Mouse (Mus musculus) neural tube, embryonic 11.5 days (tissue): ENCODE measurements at regions not wholly inside any gene's neighbourhood (a gene's known extent, or its start where the extent isn't known, plus 50 kb on each side); places are given as distances from the start of the nearest gene placed in this dataset.
A peak's percentile ranks its signal among the peaks of the same experiment; 100 is the strongest.
"Not testable (repeated sequence)": the region's sequence is repeated elsewhere in the genome, so short reads cannot be mapped to it uniquely, and the experiment has no call there.

ENCODE experiments used
- ATAC-seq: fragments of 200-750 bp; cut with Nextera tagmentation; 2 replicates; pipeline ENCODE4 v1.8.0; 2017; ENCODE audit warnings: moderate number of reproducible peaks, mild to moderate bottlenecking, moderate TSS enrichment, moderate library complexity; ENCODE audit not compliant: insufficient read depth, low FRiP score, low TSS enrichment
- DNase-seq: peaks from one replicate; pipeline ENCODE4 v3.0.0-alpha.2; 2015; ENCODE audit warnings: low spot score
- H3K27ac ChIP-seq: fragments of 300-500 bp; sonication (generic); 2 replicates; pipeline ENCODE4 v1.5.1; 2014; ENCODE audit warnings: low read depth, mild to moderate bottlenecking, low read length
- H3K27me3 ChIP-seq: fragments of 300-500 bp; sonication (generic); 2 replicates; pipeline ENCODE4 v1.6.1; 2014; ENCODE audit warnings: mild to moderate bottlenecking, low read length, mixed read lengths; ENCODE audit not compliant: control insufficient read depth, insufficient read depth
- H3K36me3 ChIP-seq: fragments of 300-500 bp; sonication (generic); 2 replicates; pipeline ENCODE4 v1.6.1; 2014; ENCODE audit warnings: mild to moderate bottlenecking, low read length, moderate library complexity, mixed read lengths; ENCODE audit not compliant: control insufficient read depth, insufficient read depth
- H3K4me1 ChIP-seq: fragments of 300-500 bp; sonication (generic); 2 replicates; pipeline ENCODE4 v1.6.1; 2014; ENCODE audit warnings: low read length, mixed read lengths; ENCODE audit not compliant: control insufficient read depth, insufficient read depth
- H3K4me2 ChIP-seq: fragments of 300-500 bp; sonication (generic); 2 replicates; pipeline ENCODE4 v1.6.1; 2014; ENCODE audit warnings: low read depth, mild to moderate bottlenecking, moderate library complexity
- H3K4me3 ChIP-seq: fragments of 300-500 bp; sonication (generic); 2 replicates; pipeline ENCODE4 v1.5.1; 2014; ENCODE audit warnings: low read depth, low read length
- H3K9ac ChIP-seq: fragments of 300-500 bp; sonication (generic); 2 replicates; pipeline ENCODE4 v1.6.1; 2014; ENCODE audit warnings: mild to moderate bottlenecking, low read length
- H3K9me3 ChIP-seq: fragments of 300-500 bp; sonication (generic); 2 replicates; pipeline ENCODE4 v1.6.1; 2016; ENCODE audit warnings: low read length; ENCODE audit not compliant: control insufficient read depth
- WGBS: fragments of 180-500 bp; shearing (Covaris S2); extraction: QIAGEN DNeasy Blood & Tissue Kit; methylation state at CpG from one replicate; pipeline ENCODE4 v1.1.7; 2014; 5-methylcytosine and 5-hydroxymethylcytosine counted together

DNA sequence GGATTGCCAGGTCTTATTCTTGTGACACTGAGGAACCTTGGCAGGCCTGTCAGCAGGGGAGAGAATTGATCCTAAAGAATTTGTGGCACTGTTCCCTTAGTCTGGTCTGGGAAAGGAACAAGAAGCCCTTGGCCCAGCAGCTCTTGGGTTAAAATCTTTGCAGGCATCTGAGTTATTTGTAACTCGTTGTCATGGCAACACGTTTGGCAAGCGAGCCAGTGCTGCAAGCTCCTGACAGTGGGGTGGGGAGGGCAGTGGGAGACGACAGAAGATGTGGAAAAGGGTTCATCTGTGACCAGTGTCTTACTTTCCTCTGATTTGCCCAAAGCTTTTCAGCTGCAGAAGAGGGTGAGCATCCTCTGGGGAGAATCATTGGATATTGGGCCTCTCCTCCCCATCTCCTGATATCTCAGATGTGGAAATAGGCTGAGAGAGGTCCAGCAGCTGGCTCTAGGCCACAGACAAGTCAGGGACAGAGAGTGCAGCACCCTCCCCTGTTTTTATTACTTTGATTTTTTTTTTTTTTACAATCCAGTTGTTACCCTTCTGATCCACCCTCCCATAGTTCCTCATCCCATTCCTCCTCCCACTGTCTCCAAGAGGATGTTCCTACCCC lies 92.4 kb upstream of the Huwe1 start:
- WGBS = 7% methylated on average over 4 of the region's 4 CpGs
- not testable (repeated sequence) for H3K9me3 ChIP-seq, H3K36me3 ChIP-seq, H3K9ac ChIP-seq, H3K27me3 ChIP-seq, H3K27ac ChIP-seq, ATAC-seq, H3K4me3 ChIP-seq, H3K4me2 ChIP-seq, H3K4me1 ChIP-seq
- DNase-seq = peak; percentile 39
